Mouse (Mus musculus) heart, postnatal 0 days (tissue): Measurements from ENCODE around the gene Ptprb.

Source experiments
- CTCF ChIP-seq: IDR thresholded peaks from 2 replicates; pipeline ENCODE4 v1.5.1; 2016; ENCODE audit warnings: antibody characterized with exemption, control low read depth, low read depth
- EP300 ChIP-seq: IDR thresholded peaks from 2 replicates; pipeline ENCODE4 v1.6.1; 2016; ENCODE audit warnings: antibody characterized with exemption, low read depth

DNA sequence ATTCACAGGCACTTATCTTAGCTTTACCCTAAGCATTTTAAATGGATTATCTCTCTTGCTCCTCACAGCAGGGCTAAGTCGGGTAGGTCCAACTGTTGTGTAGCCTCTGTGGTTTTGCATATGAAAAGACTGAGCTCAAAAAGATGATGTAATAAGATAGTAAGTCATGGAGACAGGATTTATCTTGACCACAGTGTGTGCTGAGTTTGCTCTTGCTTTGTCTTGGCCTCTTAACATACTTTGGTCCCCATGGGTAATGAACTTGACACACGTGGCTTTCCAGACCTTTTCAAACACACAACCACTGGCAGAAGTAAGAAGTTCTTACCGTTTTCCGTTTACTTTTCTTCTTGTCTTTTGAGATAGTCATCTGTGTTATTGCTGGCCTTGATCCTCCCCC, 7.0 kb upstream of the Ptprb start:
- TF ChIP-seq CTCF: no peak
- no peak for TF ChIP-seq EP300
